Mouse (Mus musculus): ENCODE data around the gene Capn10.

Gene Capn10

GRCm38 (mm10) chr1:92979073-92979602 lies 45.0 kb downstream of the Capn10 start:
- DNase-seq, result no peak

- DNase-seq, result peak; percentile 49
These were observed 47.1 kb downstream of the Capn10 start for GRCm38 (mm10) chr1:92981056-92981845.

GRCm38 (mm10) chr1:92982931-92983605 lies 48.9 kb downstream of the Capn10 start:
- DNase-seq, result no peak

- no peak for DNase-seq
These were observed 50.8 kb downstream of the Capn10 start for GRCm38 (mm10) chr1:92984999-92985398.

- DNase-seq, result no peak
These were observed 54.7 kb downstream of the Capn10 start for GRCm38 (mm10) chr1:92988894-92989293.

- no peak for DNase-seq
These were observed 55.7 kb downstream of the Capn10 start for GRCm38 (mm10) chr1:92989891-92990290.

- no peak for DNase-seq
These were observed 58.2 kb downstream of the Capn10 start for GRCm38 (mm10) chr1:92992214-92992855.

- DNase-seq, result no peak
These were observed 58.7 kb downstream of the Capn10 start for GRCm38 (mm10) chr1:92992880-92993279.
